Mouse (Mus musculus) megakaryocyte, embryonic 14.5 days (primary cell): ENCODE measurements around the gene Serpina5. TPM values are rescaled to one million over a fixed set of nuclear protein-coding genes. Genes with fewer than 3 reads are reported as not detected.

Experiments used
- H3K27me3 ChIP-seq: replicated peaks from 2 replicates; pipeline ENCODE3; 2012; ENCODE audit warnings: inconsistent platforms
- H3K36me3 ChIP-seq: replicated peaks from 2 replicates; pipeline ENCODE3; 2012; ENCODE audit warnings: low read length, inconsistent platforms, mixed read lengths
- H3K4me1 ChIP-seq: 2 replicates; pipeline ENCODE4 v1.6.1; 2012; ENCODE audit warnings: inconsistent platforms
- H3K4me3 ChIP-seq: replicated peaks from 2 replicates; pipeline ENCODE3; 2012; ENCODE audit warnings: moderate library complexity, mild to moderate bottlenecking, inconsistent platforms
- H3K9me3 ChIP-seq: 2 replicates; pipeline ENCODE4 v1.6.1; 2012; ENCODE audit warnings: inconsistent platforms
- FLI1 ChIP-seq: IDR thresholded peaks from 2 replicates; pipeline ENCODE4 v1.6.1; 2012; ENCODE audit warnings: low read length, inconsistent platforms, mixed read lengths
- GATA1 ChIP-seq: IDR thresholded peaks from 3 replicates; pipeline ENCODE4 v1.6.1; 2012; ENCODE audit warnings: mixed read lengths, low read length, inconsistent platforms, borderline replicate concordance
- polyA plus RNA-seq: library from polyadenylated mRNA; stranded (reverse); fragments of >175 nt; gene quantifications from 2 replicates; pipeline ENCODE4 v1.2.3, GENCODE M21; 2012; ENCODE audit warnings: low replicate concordance; ENCODE audit not compliant: insufficient read depth

Serpina5 gene
- polyA plus RNA-seq, 1 experiment: not detected

GRCm38 (mm10) chr12:104145571-104145970, 44.7 kb downstream of the Serpina5 start:
- no peaks in the 10 kb centered on the region for H3K36me3 ChIP-seq
- H3K27me3 ChIP-seq: peaks cover 48% of the 10 kb centered on the region
- no peak overlapping the region for H3K4me3 ChIP-seq
- TF ChIP-seq FLI1 (no peak), GATA1 (no peak)
- no peaks in the 10 kb centered on the region for H3K9me3 ChIP-seq
- H3K4me1 ChIP-seq: peaks cover 38% of the 10 kb centered on the region

- TF ChIP-seq FLI1: no peak
- TF ChIP-seq GATA1: no peak
- no peaks in the 10 kb centered on the region for H3K9me3 ChIP-seq
- no peak overlapping the region for H3K4me3 ChIP-seq
- H3K27me3 ChIP-seq: peaks cover 53% of the 10 kb centered on the region
- H3K36me3 ChIP-seq: no peaks in the 10 kb centered on the region
- peaks cover 30% of the 10 kb centered on the region for H3K4me1 ChIP-seq
Measured at GRCm38 (mm10) chr12:104151989-104152388, 51.1 kb downstream of the Serpina5 start.

GRCm38 (mm10) chr12:104153041-104153645, 52.2 kb downstream of the Serpina5 start:
- Histone ChIP-seq H3K27me3 (peaks cover 46% of the 10 kb centered on the region), H3K36me3 (no peaks in the 10 kb centered on the region), H3K4me1 (peaks cover 26% of the 10 kb centered on the region), H3K4me3 (peak overlapping the region; percentile 35), H3K9me3 (no peaks in the 10 kb centered on the region)
- TF ChIP-seq FLI1: no peak
- TF ChIP-seq GATA1: no peak

GRCm38 (mm10) chr12:104153656-104154055, 52.7 kb downstream of the Serpina5 start, which contains the start of gene Serpina3c:
TSS of gene Serpina3c (minus strand) at chr12:104153870.
- Histone ChIP-seq H3K4me1 (peaks cover 26% of the 10 kb centered on the region), H3K27me3 (peaks cover 44% of the 10 kb centered on the region), H3K4me3 (peak within 1 kb of the TSS; percentile 35), H3K9me3 (no peaks in the 10 kb centered on the region), H3K36me3 (no peaks in the 10 kb centered on the region)
- TF ChIP-seq GATA1 (no peak), FLI1 (no peak)

Other genes with a start within 250 kb of the Serpina5 start
- gene Serpina1a, start 237.6 kb upstream of the Serpina5 start, polyA plus RNA-seq: not detected in 2 replicates
- gene Serpina1c, start 196.2 kb upstream of the Serpina5 start, polyA plus RNA-seq: not detected in 2 replicates
- gene Serpina1e, start 142.1 kb upstream of the Serpina5 start, polyA plus RNA-seq: not detected in 2 replicates
- not detected in 2 replicates for gene Serpina11, start 111.2 kb upstream of the Serpina5 start, polyA plus RNA-seq
- gene Serpina9, start 87.4 kb upstream of the Serpina5 start, polyA plus RNA-seq: not detected in 2 replicates
- not detected in 2 replicates for gene Serpina12, start 56.7 kb upstream of the Serpina5 start, polyA plus RNA-seq
- gene Serpina3a, start 11.6 kb downstream of the Serpina5 start, polyA plus RNA-seq: not detected in 2 replicates
- gene Serpina3b, start 26.9 kb downstream of the Serpina5 start, polyA plus RNA-seq: not detected in 2 replicates
- gene Serpina3c, start 52.8 kb downstream of the Serpina5 start, polyA plus RNA-seq: not detected in 2 replicates
- 1.3 TPM in 1 of 2 replicates, not detected in the other for gene Serpina3f, start 113.4 kb downstream of the Serpina5 start, polyA plus RNA-seq
- gene Serpina3g, start 135.1 kb downstream of the Serpina5 start, polyA plus RNA-seq: 122 and 154 TPM in 2 replicates
- gene Serpina3i, start 162.0 kb downstream of the Serpina5 start, polyA plus RNA-seq: 1.0 and 2.1 TPM in 2 replicates
- not detected in 2 replicates for gene Serpina3j, start 213.4 kb downstream of the Serpina5 start, polyA plus RNA-seq
- gene Serpina3k, start 237.4 kb downstream of the Serpina5 start, polyA plus RNA-seq: not detected in 2 replicates
- gene Serpina3m, start 237.4 kb downstream of the Serpina5 start, polyA plus RNA-seq: not detected in 2 replicates